ENCODE assay signal across 8 mouse cellular contexts in the genomic region with DNA sequence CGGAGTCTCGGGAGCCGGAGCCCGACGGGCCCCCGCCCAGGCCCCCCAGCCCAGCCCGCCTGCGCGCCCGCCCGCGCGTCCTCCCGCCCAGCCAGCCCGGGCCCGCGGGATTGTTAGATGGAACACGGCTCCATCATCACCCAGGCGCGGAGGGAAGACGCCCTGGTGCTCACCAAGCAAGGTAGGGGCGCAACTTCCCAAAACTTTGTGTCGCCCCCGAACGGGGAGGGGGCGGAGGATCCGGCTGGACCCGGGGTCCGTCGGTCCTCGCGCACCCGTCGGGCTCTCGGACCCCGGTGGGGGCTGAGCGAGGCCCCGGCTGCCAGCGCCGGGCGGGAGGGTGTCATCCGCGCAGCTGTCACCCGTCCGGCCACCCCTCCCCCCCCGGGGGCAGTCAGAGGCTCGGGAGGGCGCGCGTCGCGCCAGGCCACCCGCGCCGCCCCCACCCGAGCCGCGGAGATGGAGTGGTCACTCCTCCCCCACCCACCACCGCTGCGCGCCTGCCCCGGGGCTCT. TPM values are rescaled to one million over a fixed set of nuclear protein-coding genes. Genes with fewer than 3 reads are reported as not detected.
DNase-seq lines count a peak whose midpoint lies in the region; ATAC-seq and TF ChIP-seq lines count a peak whose summit lies in the region.

No protein-coding gene starts in this region.

- DNase-seq in CD4-positive, CD25-positive, alpha-beta regulatory T cell, adult 2 months (ENCODE audit: low read depth, low spot score) = peak; percentile 43
- peak; percentile 26 for DNase-seq in T-cell, adult 2 months (ENCODE audit: low spot score)
- peak; percentile 79 to 83 for DNase-seq in heart, postnatal 14 days
- no peak for DNase-seq in limb, embryonic 10.5 days (ENCODE audit: low spot score)
- peak; percentile 93 for DNase-seq in midbrain, embryonic 11.5 days (ENCODE audit: low spot score, missing footprints)

- TF ChIP-seq CTCF in testis, adult 2 months (IDR thresholded peaks at IDR 0.05; ENCODE audit: control insufficient read depth, insufficient read depth, insufficient replicate concordance, low read depth, low read length) = no peak

- peak overlapping the region; percentile 100 for H3K27ac ChIP-seq in embryonic facial prominence, embryonic 15.5 days (replicated peaks)
- H3K27ac ChIP-seq in limb, embryonic 10.5 days = peak overlapping the region; percentile 96
- H3K27ac ChIP-seq in midbrain, embryonic 11.5 days (ENCODE audit: low read depth, low read length) = peak overlapping the region; percentile 99
- H3K27ac ChIP-seq in testis, adult 2 months (ENCODE audit: control insufficient read depth, insufficient read depth, low read depth, low read length) = peak overlapping the region; percentile 89

- peaks cover 45% of the 10 kb centered on the region for H3K4me1 ChIP-seq in embryonic facial prominence, embryonic 15.5 days
- H3K4me1 ChIP-seq in limb, embryonic 10.5 days = peaks cover 53% of the 10 kb centered on the region
- H3K4me1 ChIP-seq in midbrain, embryonic 11.5 days (ENCODE audit: control insufficient read depth, insufficient read depth, low read length) = peaks cover 44% of the 10 kb centered on the region
- peaks cover 18% of the 10 kb centered on the region for H3K4me1 ChIP-seq in testis, adult 2 months (ENCODE audit: control insufficient read depth, insufficient read depth, low read length)

- WGBS in embryonic facial prominence, embryonic 15.5 days = under 1% methylated on average over 46 of the region's 62 CpGs
- WGBS in limb, embryonic 10.5 days = under 1% methylated on average over 56 of the region's 62 CpGs
- 0% methylated on average over 25 of the region's 62 CpGs for WGBS in midbrain, embryonic 11.5 days

- H3K36me3 ChIP-seq in embryonic facial prominence, embryonic 15.5 days = no peaks in the 10 kb centered on the region
- peaks cover 17% of the 10 kb centered on the region for H3K36me3 ChIP-seq in limb, embryonic 10.5 days
- no peaks in the 10 kb centered on the region for H3K36me3 ChIP-seq in midbrain, embryonic 11.5 days (ENCODE audit: control insufficient read depth, insufficient read depth, low read length)
- H3K36me3 ChIP-seq in testis, adult 2 months (ENCODE audit: control insufficient read depth, insufficient read depth, low read length) = no peaks in the 10 kb centered on the region

- ATAC-seq in CD4-positive, CD25-positive, alpha-beta regulatory T cell, adult 4 months = no peak
- no peak; the same call in 1 of the 2 replicates for ATAC-seq in embryonic facial prominence, embryonic 15.5 days (ENCODE audit: insufficient number of reproducible peaks, low FRiP score, low TSS enrichment, low read depth)
- peak; percentile 23 for ATAC-seq in midbrain, embryonic 11.5 days (ENCODE audit: low FRiP score)

- intact Hi-C loops in heart, postnatal 14 days (cut with DNase I) = no loop called here

- H3K9me3 ChIP-seq in embryonic facial prominence, embryonic 15.5 days (replicated peaks) = no peaks in the 10 kb centered on the region
- no peaks in the 10 kb centered on the region for H3K9me3 ChIP-seq in limb, embryonic 10.5 days (replicated peaks)
- no peaks in the 10 kb centered on the region for H3K9me3 ChIP-seq in midbrain, embryonic 11.5 days (ENCODE audit: control insufficient read depth, low read length)

- H3K4me3 ChIP-seq in embryonic facial prominence, embryonic 15.5 days (replicated peaks) = peak overlapping the region; percentile 87
- peak overlapping the region; percentile 98 for H3K4me3 ChIP-seq in limb, embryonic 10.5 days
- H3K4me3 ChIP-seq in midbrain, embryonic 11.5 days (ENCODE audit: low read depth, low read length) = peak overlapping the region; percentile 88
- H3K4me3 ChIP-seq in testis, adult 2 months (ENCODE audit: control insufficient read depth, low read depth, low read length) = peak overlapping the region; percentile 89

- H3K4me2 ChIP-seq in embryonic facial prominence, embryonic 15.5 days (replicated peaks) = peak overlapping the region; percentile 72
- peak overlapping the region; percentile 75 for H3K4me2 ChIP-seq in midbrain, embryonic 11.5 days

- no peaks in the 10 kb centered on the region for H3K27me3 ChIP-seq in embryonic facial prominence, embryonic 15.5 days
- no peaks in the 10 kb centered on the region for H3K27me3 ChIP-seq in limb, embryonic 10.5 days (ENCODE audit: low read depth, poor library complexity, severe bottlenecking)
- no peaks in the 10 kb centered on the region for H3K27me3 ChIP-seq in midbrain, embryonic 11.5 days (ENCODE audit: control insufficient read depth, insufficient read depth, low read length)
- H3K27me3 ChIP-seq in testis, adult 2 months (ENCODE audit: control insufficient read depth, insufficient read depth, low read length) = no peaks in the 10 kb centered on the region

- peak overlapping the region; percentile 99 for H3K9ac ChIP-seq in embryonic facial prominence, embryonic 15.5 days
- H3K9ac ChIP-seq in midbrain, embryonic 11.5 days (ENCODE audit: low read length) = peak overlapping the region; percentile 85

- no peak for TF ChIP-seq POLR2A in testis, adult 2 months (IDR thresholded peaks at IDR 0.05; ENCODE audit: control insufficient read depth, low read depth, low read length)

RNA-seq across cellular contexts. Expression of gene Ctdsp2, which starts 0.7 kb away (rescaled TPM):
- polyA plus RNA-seq in CD4-positive, CD25-positive, alpha-beta regulatory T cell, adult 4 months (2017; shearing (Covaris generic)) = 10 to 100 TPM; 35.4 to 37.8 TPM
- polyA plus RNA-seq in embryonic facial prominence, embryonic 15.5 days (2015; fragmentation: Nextera tagmentation; extraction: Ambion mirVana) = 92.5 and 93.9 TPM in 2 replicates
- total RNA-seq in heart, postnatal 14 days (2021) = 100 to 1,000 TPM; 104 to 122 TPM
- polyA plus RNA-seq in limb, embryonic 10.5 days (2016; fragmentation: Nextera tagmentation; extraction: Ambion mirVana) = 45.9 and 59.0 TPM in 2 replicates
- polyA plus RNA-seq in midbrain, embryonic 11.5 days (2014; fragmentation: Nextera tagmentation; extraction: Ambion mirVana) = 40.6 and 42.8 TPM in 2 replicates
- 39.4 and 46.8 TPM in 2 replicates for polyA plus RNA-seq in testis, adult 2 months (2012; rRNA removed)

RNA-seq across cellular contexts. Expression of gene Avil, which starts 21.3 kb away (rescaled TPM):
- under 1 TPM; 0.11 to 0.20 TPM for polyA plus RNA-seq in CD4-positive, CD25-positive, alpha-beta regulatory T cell, adult 4 months (2017; shearing (Covaris generic))
- polyA plus RNA-seq in embryonic facial prominence, embryonic 15.5 days (2015; fragmentation: Nextera tagmentation; extraction: Ambion mirVana) = 1.6 and 1.8 TPM in 2 replicates
- total RNA-seq in heart, postnatal 14 days (2021) = under 1 TPM; 0.19 to 0.56 TPM
- 0.05 and 0.06 TPM in 2 replicates for polyA plus RNA-seq in limb, embryonic 10.5 days (2016; fragmentation: Nextera tagmentation; extraction: Ambion mirVana)
- polyA plus RNA-seq in midbrain, embryonic 11.5 days (2014; fragmentation: Nextera tagmentation; extraction: Ambion mirVana) = 1.1 and 1.6 TPM in 2 replicates
- polyA plus RNA-seq in testis, adult 2 months (2012; rRNA removed) = 0.04 and 0.20 TPM in 2 replicates

RNA-seq across cellular contexts. Expression of gene Tsfm, which starts 51.5 kb away (rescaled TPM):
- polyA plus RNA-seq in CD4-positive, CD25-positive, alpha-beta regulatory T cell, adult 4 months (2017; shearing (Covaris generic)) = 10 to 100 TPM; 38.2 to 54.1 TPM
- polyA plus RNA-seq in embryonic facial prominence, embryonic 15.5 days (2015; fragmentation: Nextera tagmentation; extraction: Ambion mirVana) = 68.8 and 75.4 TPM in 2 replicates
- total RNA-seq in heart, postnatal 14 days (2021) = 10 to 100 TPM; 49.8 to 60.5 TPM
- polyA plus RNA-seq in limb, embryonic 10.5 days (2016; fragmentation: Nextera tagmentation; extraction: Ambion mirVana) = 109 and 114 TPM in 2 replicates
- polyA plus RNA-seq in midbrain, embryonic 11.5 days (2014; fragmentation: Nextera tagmentation; extraction: Ambion mirVana) = 80.7 and 86.0 TPM in 2 replicates
- 12.2 and 14.3 TPM in 2 replicates for polyA plus RNA-seq in testis, adult 2 months (2012; rRNA removed)
